Mouse (Mus musculus): Measurements from ENCODE around the gene Fam184b. TPM values are rescaled to one million over a fixed set of nuclear protein-coding genes. Genes with fewer than 3 reads are reported as not detected.
A peak's percentile ranks its signal among the peaks of the same experiment; 100 is the strongest.
"Not testable (repeated sequence)": the region's sequence is repeated elsewhere in the genome, so short reads cannot be mapped to it uniquely, and the experiment has no call there.

The Fam184b gene
- total RNA-seq (2014; fragmentation: Nextera tagmentation) (not detected in 2 replicates), total RNA-seq (2017) (0.43 TPM in 1 of 2 replicates, not detected in the other)

GRCm38 (mm10) chr5:45638806-45639714 lies at the start of gene Fam184b:
Fam184b (minus strand) TSS chr5:45639614.
- peak; percentile 85 for ATAC-seq (replicated peaks; ENCODE audit: poor library complexity, severe bottlenecking)

DNA sequence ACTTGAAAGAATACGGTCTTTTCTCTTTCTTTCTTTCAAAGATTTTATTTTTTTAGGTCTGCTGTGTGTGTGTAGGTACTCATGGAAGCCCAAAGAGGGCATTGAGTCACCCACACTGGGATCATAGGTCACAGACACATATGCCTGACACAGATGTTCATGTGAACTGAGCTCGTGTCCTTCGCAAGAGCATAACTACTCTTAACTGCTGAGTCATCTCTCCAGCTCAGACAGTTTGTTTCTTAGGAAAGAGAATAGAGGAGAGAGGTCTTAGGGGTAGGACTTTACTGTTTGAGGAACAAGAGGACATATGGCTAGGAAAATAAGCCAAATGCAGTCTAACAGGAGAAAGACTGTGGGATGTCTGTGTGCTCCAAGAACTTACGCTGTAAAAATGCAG lies 49.7 kb upstream of the Fam184b start:
- ATAC-seq (replicated peaks; ENCODE audit: poor library complexity, severe bottlenecking), result no peak

GRCm38 (mm10) chr5:45686223-45686622 lies 46.8 kb upstream of the Fam184b start:
- ATAC-seq (replicated peaks; ENCODE audit: poor library complexity, severe bottlenecking), result no peak

- no peak for ATAC-seq (replicated peaks; ENCODE audit: poor library complexity, severe bottlenecking)
These were observed 45.8 kb upstream of the Fam184b start for GRCm38 (mm10) chr5:45685243-45685642.

DNA sequence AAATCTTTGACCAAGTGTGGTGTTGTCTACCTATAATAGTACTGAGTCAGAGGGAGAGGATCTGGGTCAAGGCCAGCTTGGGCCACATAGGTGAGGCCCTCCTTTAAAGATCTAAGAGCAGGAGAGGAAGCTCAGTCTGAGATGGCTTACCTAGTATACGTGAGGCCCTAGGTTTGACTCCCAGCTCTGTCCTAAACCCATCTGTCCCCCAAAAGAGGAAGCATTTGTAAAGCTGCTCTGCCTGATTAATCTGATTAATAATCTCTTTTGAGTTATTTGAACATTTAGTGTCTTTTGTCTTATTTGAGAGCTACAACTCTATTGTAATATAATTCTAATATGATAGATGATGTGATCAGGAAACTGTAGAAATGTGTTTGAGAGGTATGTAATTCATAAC lies 44.0 kb upstream of the Fam184b start:
- no peak for ATAC-seq (replicated peaks; ENCODE audit: poor library complexity, severe bottlenecking)

DNA sequence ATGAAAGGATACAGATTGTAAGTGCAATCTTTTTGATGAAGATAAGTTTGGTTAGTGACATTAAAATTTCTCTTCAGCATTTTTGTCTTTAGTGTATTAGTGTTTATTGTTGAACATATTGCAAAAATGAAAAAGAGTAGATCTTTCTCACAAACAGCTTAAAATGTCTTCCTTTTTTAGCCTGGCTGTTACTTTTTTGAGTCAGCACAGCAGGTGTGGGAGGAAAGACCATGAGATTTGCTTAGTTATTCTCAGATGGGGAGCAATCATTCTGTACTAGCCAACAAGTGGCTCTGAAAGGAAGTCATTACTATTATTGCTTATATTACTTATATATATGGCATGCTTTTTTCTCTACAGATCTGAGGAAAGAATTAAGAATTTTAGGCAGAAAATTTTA lies 40.5 kb upstream of the Fam184b start:
- no peak for ATAC-seq (replicated peaks; ENCODE audit: poor library complexity, severe bottlenecking)

DNA sequence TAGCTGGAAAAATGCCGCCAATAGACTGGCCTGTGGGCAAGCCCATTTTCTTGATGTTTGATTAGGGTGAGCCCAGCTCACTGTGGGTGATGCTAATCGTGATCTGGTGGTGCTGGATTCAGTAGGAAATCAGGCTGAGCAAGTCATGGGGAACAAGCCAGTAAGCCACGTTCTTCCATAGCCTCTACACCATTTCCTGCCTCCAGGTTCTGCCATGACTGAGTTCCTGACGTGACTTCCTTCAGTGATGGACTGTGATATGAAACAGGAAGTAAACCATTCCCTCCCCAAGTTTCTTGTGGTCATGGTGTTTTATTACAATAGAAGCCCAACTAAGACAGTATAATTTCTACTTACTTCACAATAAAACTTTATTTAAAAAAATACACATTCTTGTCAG lies 38.2 kb upstream of the Fam184b start:
- ATAC-seq (replicated peaks; ENCODE audit: poor library complexity, severe bottlenecking), result peak; percentile 99

DNA sequence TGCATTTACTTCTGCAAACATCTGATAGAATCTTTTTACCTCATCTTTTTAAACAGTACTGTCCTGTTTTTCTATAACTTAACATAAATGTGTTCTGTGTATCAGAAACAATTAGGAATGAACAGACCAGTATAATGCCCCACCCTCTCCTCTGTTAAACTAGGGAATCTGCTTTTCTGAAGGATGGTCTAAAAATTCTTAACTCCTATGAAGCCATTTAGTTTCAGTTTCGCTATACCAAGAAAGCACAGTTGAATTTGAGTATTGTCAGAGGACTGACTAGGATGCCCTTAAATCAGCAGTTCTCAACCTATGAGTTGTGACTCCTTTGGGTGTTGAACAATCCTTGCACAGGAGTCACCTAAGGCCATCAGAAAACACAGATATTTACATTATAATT lies 35.6 kb upstream of the Fam184b start:
- no peak for ATAC-seq (replicated peaks; ENCODE audit: poor library complexity, severe bottlenecking)

GRCm38 (mm10) chr5:45670894-45671494 lies 31.6 kb upstream of the Fam184b start:
- ATAC-seq (replicated peaks; ENCODE audit: poor library complexity, severe bottlenecking), result no peak

- no peak for ATAC-seq (replicated peaks; ENCODE audit: poor library complexity, severe bottlenecking)
These were observed 30.9 kb upstream of the Fam184b start for GRCm38 (mm10) chr5:45670280-45670670.

DNA sequence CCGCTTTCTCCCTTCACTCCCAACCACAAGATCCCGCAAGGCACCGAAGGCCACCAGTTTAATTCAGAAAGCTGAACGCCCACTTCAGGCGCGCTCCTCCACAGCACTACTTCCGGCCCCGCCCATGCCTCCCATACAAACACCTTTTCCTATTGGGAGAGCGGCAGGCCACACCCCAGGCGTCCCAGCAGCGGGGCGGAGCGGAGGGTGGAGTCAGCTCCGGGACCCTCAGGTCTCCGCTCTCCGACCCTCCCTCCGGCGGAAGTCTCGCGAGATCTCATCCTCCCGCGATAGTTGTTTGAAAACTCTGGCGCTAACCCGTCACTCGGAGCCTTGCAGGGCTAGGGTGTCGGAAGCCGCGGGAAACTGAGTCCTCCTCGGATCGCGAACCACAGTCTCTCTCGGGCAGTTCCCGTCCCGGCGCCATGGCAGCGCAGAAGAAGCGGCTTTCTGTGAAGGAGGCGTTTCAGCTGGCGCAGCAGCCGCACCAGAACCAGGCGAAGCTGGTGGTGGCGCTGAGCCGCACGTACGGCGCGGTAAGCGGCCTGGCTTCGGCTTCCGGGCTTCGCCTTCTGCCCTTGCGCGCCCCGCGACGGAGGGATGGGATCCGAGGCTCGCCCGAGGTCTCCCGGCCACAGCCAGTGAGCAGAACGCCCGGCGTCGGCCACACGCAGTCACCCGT lies 30.3 kb upstream of the Fam184b start, which contains the start of gene Ncapg:
Gene Ncapg (plus strand): TSS at position 322 of the 682 bp plus-strand sequence.
- peak; percentile 96 for ATAC-seq (replicated peaks; ENCODE audit: poor library complexity, severe bottlenecking)

DNA sequence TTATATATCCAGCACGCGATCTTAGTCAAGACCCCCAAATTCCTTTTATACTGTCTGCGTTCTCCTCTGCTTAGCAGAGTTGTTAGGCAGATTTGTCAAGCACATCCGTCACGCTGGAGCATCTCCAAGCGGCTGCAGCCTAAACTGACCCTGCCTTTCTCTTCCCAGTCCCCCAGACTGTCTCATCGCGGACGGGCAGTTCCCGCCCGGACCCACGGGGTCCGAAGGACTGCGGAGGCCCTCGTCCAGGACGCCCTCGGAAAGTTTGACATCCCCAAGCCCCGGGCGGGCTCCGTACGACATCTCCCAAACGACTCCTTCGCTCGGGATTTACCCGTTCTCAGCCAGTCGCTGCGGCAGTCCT lies 29.8 kb upstream of the Fam184b start:
- ATAC-seq (replicated peaks; ENCODE audit: poor library complexity, severe bottlenecking), result no peak; the same call in 1 of the 2 replicates

- ATAC-seq (replicated peaks; ENCODE audit: poor library complexity, severe bottlenecking), result peak; percentile 19
These were observed 29.4 kb upstream of the Fam184b start for GRCm38 (mm10) chr5:45668831-45669230.

GRCm38 (mm10) chr5:45668324-45668723 lies 28.9 kb upstream of the Fam184b start:
- no peak for ATAC-seq (replicated peaks; ENCODE audit: poor library complexity, severe bottlenecking)

DNA sequence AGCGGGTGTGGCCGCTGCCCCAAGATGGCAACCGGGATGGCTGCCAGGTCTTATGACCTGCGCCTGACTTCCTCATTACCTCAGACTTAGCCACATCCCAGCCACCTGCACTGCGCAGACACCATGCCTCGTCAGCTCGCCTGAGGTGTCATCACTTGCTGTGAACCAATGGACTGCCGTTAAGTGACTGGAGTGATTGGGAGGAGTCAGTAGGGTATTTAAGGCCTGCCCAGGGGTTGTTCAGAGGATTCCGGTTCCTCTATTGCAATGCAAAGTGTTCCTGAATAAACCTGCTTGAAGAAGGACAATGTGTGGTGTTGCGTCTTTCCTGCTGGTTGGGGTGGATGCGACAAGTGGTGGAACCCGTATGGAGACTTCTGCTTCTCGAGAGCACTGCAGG lies 19.0 kb upstream of the Fam184b start:
- ATAC-seq (replicated peaks; ENCODE audit: poor library complexity, severe bottlenecking), result not testable (repeated sequence)

GRCm38 (mm10) chr5:45651026-45651703 lies 11.8 kb upstream of the Fam184b start:
- ATAC-seq (replicated peaks; ENCODE audit: poor library complexity, severe bottlenecking), result no peak

DNA sequence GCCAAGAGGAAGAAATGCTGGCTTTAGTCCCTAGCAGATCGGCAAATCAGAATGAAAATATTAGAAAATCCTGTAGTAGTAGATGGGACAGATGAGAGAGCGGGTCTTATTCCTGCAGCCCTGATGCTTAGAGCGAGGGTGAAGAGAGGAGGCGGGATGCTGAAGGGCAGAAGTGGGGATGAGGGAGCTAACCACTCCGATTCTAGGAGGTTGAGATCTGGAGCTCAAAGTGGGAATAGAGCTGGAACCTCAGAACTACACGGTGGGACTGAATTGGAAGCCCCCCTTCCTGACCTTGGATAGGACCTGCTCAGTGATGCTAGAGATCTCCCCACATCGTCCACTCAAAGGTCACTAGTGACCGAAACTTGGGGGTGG lies 290 bp upstream of the Fam184b start:
- ATAC-seq (replicated peaks; ENCODE audit: poor library complexity, severe bottlenecking), result no peak

DNA sequence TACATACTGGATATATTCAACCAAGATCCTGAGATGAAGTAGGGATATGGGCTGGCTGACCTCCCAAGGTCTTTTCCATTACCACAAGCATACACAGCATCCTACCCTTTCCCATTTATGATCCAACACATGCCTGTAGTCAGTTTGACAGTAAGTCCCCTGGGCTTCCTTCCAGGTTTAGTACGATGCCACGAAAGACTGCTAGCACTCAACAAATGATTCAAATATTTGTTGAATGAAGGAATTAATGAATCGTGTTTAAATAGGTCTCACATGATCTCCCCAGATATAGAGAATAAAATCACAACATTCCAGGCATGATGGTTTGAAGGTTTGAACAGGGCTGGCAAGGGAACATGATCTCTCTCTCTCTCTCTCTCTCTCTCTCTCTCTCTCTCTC lies 1.0 kb downstream of the Fam184b start:
- no peak for ATAC-seq (replicated peaks; ENCODE audit: poor library complexity, severe bottlenecking)

DNA sequence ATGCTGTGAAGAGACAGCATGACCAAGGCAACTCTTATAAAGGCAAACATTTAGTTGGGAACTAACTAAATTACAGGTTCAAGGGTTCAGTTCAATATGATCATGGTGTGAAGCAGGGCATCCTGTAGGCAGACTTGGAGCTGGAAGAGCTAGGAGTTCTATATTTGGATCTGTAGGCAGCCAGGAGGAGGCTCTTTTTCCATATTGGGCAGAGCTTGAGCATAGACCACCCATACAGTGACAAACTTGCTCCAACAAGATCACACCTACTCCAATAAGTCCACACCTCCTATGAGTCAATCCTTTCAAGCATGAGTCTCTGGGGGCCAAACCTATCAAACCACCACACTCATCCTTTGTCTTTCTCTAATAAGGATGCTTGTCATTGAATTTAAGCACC lies 9.9 kb downstream of the Fam184b start:
- ATAC-seq (replicated peaks; ENCODE audit: poor library complexity, severe bottlenecking), result no peak

GRCm38 (mm10) chr5:45627771-45628170 lies 11.6 kb downstream of the Fam184b start:
- ATAC-seq (replicated peaks; ENCODE audit: poor library complexity, severe bottlenecking), result no peak

DNA sequence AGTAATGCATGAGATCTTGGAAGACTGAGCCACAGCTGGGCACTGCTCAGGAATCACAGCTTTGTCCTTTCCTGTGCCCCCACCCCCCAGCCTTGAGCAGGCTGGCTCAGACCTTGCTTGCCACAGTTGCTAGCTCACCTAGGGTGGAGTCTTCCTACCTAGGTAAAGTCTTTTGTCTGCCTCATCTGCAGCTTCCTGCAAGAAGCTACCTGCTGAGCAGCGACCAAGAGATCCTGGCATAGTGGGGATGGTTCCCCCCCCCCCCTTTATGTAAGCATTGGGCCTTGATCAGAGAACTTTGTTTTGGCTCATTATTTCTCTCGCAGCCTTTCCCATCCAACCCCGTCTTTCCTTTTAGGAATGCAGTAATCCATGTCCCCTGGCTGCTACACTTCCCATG lies 17.9 kb downstream of the Fam184b start:
- no peak for ATAC-seq (replicated peaks; ENCODE audit: poor library complexity, severe bottlenecking)
